Mouse (Mus musculus) olfactory bulb, adult 2 months (tissue): ENCODE measurements around the gene Gipc2.

Experiments
- CTCF ChIP-seq: fragments of 200-500 bp; IDR thresholded peaks from 2 replicates; pipeline ENCODE4 v1.5.1; 2012; ENCODE audit warnings: low read depth, mild to moderate bottlenecking, low read length, moderate library complexity; ENCODE audit not compliant: insufficient read depth
- POLR2A ChIP-seq: fragments of 200-500 bp; IDR thresholded peaks from 2 replicates; pipeline ENCODE4 v1.6.1; 2012; ENCODE audit warnings: mild to moderate bottlenecking, low read depth, low read length, moderate library complexity; ENCODE audit not compliant: insufficient read depth

DNA sequence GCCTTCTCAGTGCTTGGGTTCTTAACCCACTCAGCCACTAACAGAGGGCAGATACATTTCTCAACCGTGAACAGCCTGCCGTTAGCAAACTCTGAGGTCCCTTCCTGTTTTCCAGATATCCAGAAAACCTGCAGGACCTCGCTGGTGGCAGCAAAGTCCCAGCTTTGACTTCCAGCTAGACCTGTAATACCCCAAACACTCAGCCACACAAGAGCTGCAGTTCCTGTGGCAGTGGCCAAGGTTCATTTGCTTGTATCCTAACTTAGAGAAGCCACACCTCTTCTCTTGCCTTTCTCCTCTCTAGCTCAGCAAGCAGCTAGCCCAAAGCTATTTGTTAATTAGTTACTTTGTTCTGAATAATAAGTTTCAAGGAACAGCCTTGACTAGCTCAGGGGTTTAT is 16.2 kb downstream of the Gipc2 start:
- TF ChIP-seq CTCF (no peak), POLR2A (no peak)
